Mouse (Mus musculus) MEL (cell line): ENCODE measurements around the gene Tsc2. TPM values are rescaled to one million over a fixed set of nuclear protein-coding genes. Genes with fewer than 3 reads are reported as not detected.

Experiments used
- DNase-seq: peaks from one replicate; pipeline ENCODE4 v3.0.0; 2011; ENCODE audit warnings: low read depth, low spot score
- H3K27ac ChIP-seq: 2 replicates; pipeline ENCODE4 v1.5.1; 2012; ENCODE audit warnings: low read depth, mild to moderate bottlenecking, control low read depth, low read length, moderate library complexity; ENCODE audit not compliant: control insufficient read depth
- H3K27me3 ChIP-seq, 2 experiments: fragments of 150-350 bp in 1 of 2; sonication (generic) in 1 of 2; 2 replicates each; pipeline ENCODE4 v1.6.1; 2012; ENCODE audit warnings: low read length in 2 of 2, mild to moderate bottlenecking in 2 of 2, improper control_type of control experiment in 1 of 2, moderate library complexity in 1 of 2; ENCODE audit not compliant: insufficient read depth in 2 of 2, control insufficient read depth in 1 of 2
- H3K36me3 ChIP-seq, 2 experiments: 2 replicates each; pipeline ENCODE4 v1.6.1; 2012 to 2014; ENCODE audit warnings: low read length in 2 of 2, improper control_type of control experiment in 1 of 2, inconsistent platforms in 1 of 2, mild to moderate bottlenecking in 1 of 2; ENCODE audit not compliant: insufficient read depth in 2 of 2, control insufficient read depth in 1 of 2
- H3K4me1 ChIP-seq, 2 experiments: fragments of 150-350 bp in 1 of 2; sonication (generic) in 1 of 2; 2 replicates each; pipeline ENCODE4 v1.6.1; 2012; ENCODE audit warnings: low read length in 2 of 2, improper control_type of control experiment in 1 of 2, mild to moderate bottlenecking in 1 of 2; ENCODE audit not compliant: insufficient read depth in 2 of 2, control insufficient read depth in 1 of 2
- H3K4me3 ChIP-seq, 2 experiments: fragments of 150-350 bp in 1 of 2; sonication (generic) in 1 of 2; 2 replicates each; pipeline ENCODE4 v1.5.1; 2012; ENCODE audit warnings: low read depth in 2 of 2, low read length in 2 of 2, mild to moderate bottlenecking in 2 of 2, moderate library complexity in 2 of 2, control low read depth in 1 of 2, improper control_type of control experiment in 1 of 2; ENCODE audit not compliant: control insufficient read depth in 1 of 2, insufficient read depth in 1 of 2
- H3K79me2 ChIP-seq: 2 replicates; pipeline ENCODE4 v1.6.1; 2012; ENCODE audit warnings: mild to moderate bottlenecking, low read length, moderate library complexity; ENCODE audit not compliant: control insufficient read depth, poor library complexity, insufficient read depth
- H3K9ac ChIP-seq: 2 replicates; pipeline ENCODE4 v1.6.1; 2012; ENCODE audit warnings: low read depth, mild to moderate bottlenecking, control low read depth, low read length, moderate library complexity; ENCODE audit not compliant: control insufficient read depth, poor library complexity, severe bottlenecking
- H3K9me3 ChIP-seq: fragments of 150-350 bp; sonication (generic); replicated peaks from 2 replicates; pipeline ENCODE4 v1.6.1; 2012; ENCODE audit warnings: mild to moderate bottlenecking, low read length, improper control_type of control experiment, moderate library complexity; ENCODE audit not compliant: insufficient read depth
- BHLHE40 ChIP-seq: IDR thresholded peaks from 2 replicates; pipeline ENCODE4 v1.6.1; 2012; ENCODE audit warnings: low read depth, mild to moderate bottlenecking, inconsistent platforms, low read length, improper control_type of control experiment, borderline replicate concordance
- CHD1 ChIP-seq: IDR thresholded peaks from 2 replicates; pipeline ENCODE4 v1.6.1; 2012; ENCODE audit warnings: low read depth, mild to moderate bottlenecking, inconsistent platforms, low read length, improper control_type of control experiment
- CHD2 ChIP-seq: IDR thresholded peaks from 2 replicates; pipeline ENCODE4 v1.6.1; 2011; ENCODE audit warnings: low read length, improper control_type of control experiment
- CTCF ChIP-seq, 3 experiments: IDR thresholded peaks in 2 of 3; conservative IDR thresholded peaks in 1 of 3; 2 replicates each; pipeline ENCODE4 v1.5.1; 2011 to 2012; ENCODE audit warnings: low read length in 3 of 3, low read depth in 2 of 3, mild to moderate bottlenecking in 2 of 3, improper control_type of control experiment in 1 of 3, inconsistent platforms in 1 of 3, mixed read lengths in 1 of 3, moderate library complexity in 1 of 3; ENCODE audit not compliant: control insufficient read depth in 1 of 3, insufficient read depth in 1 of 3, poor library complexity in 1 of 3, severe bottlenecking in 1 of 3
- ELF1 ChIP-seq: IDR thresholded peaks from 2 replicates; pipeline ENCODE4 v1.6.1; 2014; ENCODE audit warnings: low read depth, mild to moderate bottlenecking, inconsistent platforms, low read length, improper control_type of control experiment, moderate library complexity
- ETS1 ChIP-seq: IDR thresholded peaks from 2 replicates; pipeline ENCODE4 v1.6.1; 2012; ENCODE audit warnings: low read depth, mild to moderate bottlenecking, inconsistent platforms, low read length, improper control_type of control experiment, moderate library complexity
- GABPA ChIP-seq: IDR thresholded peaks from 2 replicates; pipeline ENCODE4 v1.6.1; 2012; ENCODE audit warnings: low read depth, mild to moderate bottlenecking, inconsistent platforms, low read length, improper control_type of control experiment, moderate library complexity
- HCFC1 ChIP-seq: IDR thresholded peaks from 2 replicates; pipeline ENCODE4 v1.6.1; 2012; ENCODE audit warnings: low read depth, mild to moderate bottlenecking, inconsistent platforms, low read length, improper control_type of control experiment, moderate library complexity
- KAT2A ChIP-seq: conservative IDR thresholded peaks from 2 replicates; pipeline ENCODE4 v1.6.1; 2012; ENCODE audit warnings: low read depth, low read length, improper control_type of control experiment, inconsistent platforms
- MAFK ChIP-seq: IDR thresholded peaks from 2 replicates; pipeline ENCODE4 v1.6.1; 2011; ENCODE audit warnings: low read depth, mild to moderate bottlenecking, low read length, improper control_type of control experiment, borderline replicate concordance
- MAX ChIP-seq: IDR thresholded peaks from 2 replicates; pipeline ENCODE4 v1.6.1; 2011; ENCODE audit warnings: low read length, improper control_type of control experiment
- MEF2A ChIP-seq: IDR thresholded peaks from 2 replicates; pipeline ENCODE4 v1.6.1; 2014; ENCODE audit warnings: low read depth, mild to moderate bottlenecking, inconsistent platforms, low read length, improper control_type of control experiment; ENCODE audit not compliant: poor library complexity, insufficient replicate concordance, severe bottlenecking; ENCODE audit errors: extremely low read depth
- MYC ChIP-seq: IDR thresholded peaks from 2 replicates; pipeline ENCODE4 v1.6.1; 2011; ENCODE audit warnings: low read depth, mild to moderate bottlenecking, low read length, improper control_type of control experiment, moderate library complexity
- NELFE ChIP-seq: IDR thresholded peaks from 2 replicates; pipeline ENCODE4 v1.6.1; 2011; ENCODE audit warnings: low read depth, low read length, improper control_type of control experiment
- NRF1 ChIP-seq: IDR thresholded peaks from 2 replicates; pipeline ENCODE4 v1.6.1; 2014; ENCODE audit warnings: low read depth, mild to moderate bottlenecking, inconsistent platforms, low read length, improper control_type of control experiment, moderate library complexity; ENCODE audit not compliant: poor library complexity, insufficient read depth, severe bottlenecking
- POLR2AphosphoS5 ChIP-seq: IDR thresholded peaks from 2 replicates; pipeline ENCODE4 v1.6.1; 2012; ENCODE audit warnings: low read depth, borderline replicate concordance, mild to moderate bottlenecking, inconsistent platforms, low read length, moderate library complexity, mixed read lengths
- RAD21 ChIP-seq: IDR thresholded peaks from 2 replicates; pipeline ENCODE4 v1.6.1; 2011; ENCODE audit warnings: mild to moderate bottlenecking, low read depth, low read length, improper control_type of control experiment
- RCOR1 ChIP-seq: IDR thresholded peaks from 2 replicates; pipeline ENCODE4 v1.6.1; 2012; ENCODE audit warnings: low read depth, mild to moderate bottlenecking, inconsistent platforms, low read length, improper control_type of control experiment
- SIN3A ChIP-seq: IDR thresholded peaks from 2 replicates; pipeline ENCODE4 v1.6.1; 2012; ENCODE audit warnings: low read length, improper control_type of control experiment, inconsistent platforms
- SMC3 ChIP-seq: IDR thresholded peaks from 2 replicates; pipeline ENCODE4 v1.6.1; 2011; ENCODE audit warnings: low read depth, low read length, improper control_type of control experiment
- TAL1 ChIP-seq: IDR thresholded peaks from 2 replicates; pipeline ENCODE4 v1.6.1; 2012; ENCODE audit warnings: mild to moderate bottlenecking, inconsistent platforms, low read length, moderate library complexity, mixed read lengths
- TBP ChIP-seq: IDR thresholded peaks from 2 replicates; pipeline ENCODE4 v1.8.0; 2011; ENCODE audit warnings: low read depth, low read length, improper control_type of control experiment
- TCF12 ChIP-seq: IDR thresholded peaks from 2 replicates; pipeline ENCODE4 v1.6.1; 2014; ENCODE audit warnings: low read depth, mild to moderate bottlenecking, inconsistent platforms, low read length, improper control_type of control experiment, moderate library complexity
- USF1 ChIP-seq: IDR thresholded peaks from 2 replicates; pipeline ENCODE4 v1.6.1; 2014; ENCODE audit warnings: low read depth, mild to moderate bottlenecking, inconsistent platforms, low read length, improper control_type of control experiment, moderate library complexity
- USF2 ChIP-seq, 2 experiments: IDR thresholded peaks; 2 replicates each; pipeline ENCODE4 v1.6.1; 2011 to 2012; ENCODE audit warnings: improper control_type of control experiment in 2 of 2, low read length in 2 of 2, borderline replicate concordance in 1 of 2, inconsistent platforms in 1 of 2, low read depth in 1 of 2, mild to moderate bottlenecking in 1 of 2; ENCODE audit not compliant: insufficient read depth in 1 of 2
- ZKSCAN1 ChIP-seq: IDR thresholded peaks from 2 replicates; pipeline ENCODE4 v1.6.1; 2012; ENCODE audit warnings: low read depth, mild to moderate bottlenecking, inconsistent platforms, low read length, improper control_type of control experiment, moderate library complexity
- ZMIZ1 ChIP-seq: IDR thresholded peaks from 2 replicates; pipeline ENCODE4 v1.6.1; 2012; ENCODE audit warnings: low read depth, mild to moderate bottlenecking, inconsistent platforms, low read length, improper control_type of control experiment, moderate library complexity
- ZNF384 ChIP-seq: IDR thresholded peaks from 2 replicates; pipeline ENCODE4 v1.6.1; 2012; ENCODE audit warnings: low read depth, mild to moderate bottlenecking, inconsistent platforms, low read length, improper control_type of control experiment
- polyA plus RNA-seq, 2 experiments: library from polyadenylated mRNA; stranded (reverse) in 1 of 2; unstranded in 1 of 2; fragments of >175 nt in 1 of 2; fragments of >200 nt in 1 of 2; gene quantifications; 2 replicates each; pipeline versions ENCODE4 v1.2.1 to v1.2.4; 2012; ENCODE audit warnings: low replicate concordance in 2 of 2, low read depth in 1 of 2; ENCODE audit not compliant: insufficient read length in 2 of 2, insufficient read depth in 1 of 2, missing spikeins in 1 of 2
- total RNA-seq: library from RNA; depleted of rRNA; stranded (reverse); fragments of 300-350 nt; gene quantifications from 2 replicates; pipeline ENCODE4 v1.2.3, GENCODE M21; 2012

The Tsc2 gene
- total and polyA plus RNA-seq, 3 experiments = 48.8 to 99.2 TPM; not detected in 1

GRCm38 (mm10) chr17:24642791-24643343 lies 10.4 kb upstream of the Tsc2 start:
- no peaks in the 10 kb centered on the region for H3K9me3 ChIP-seq
- no peak for TF ChIP-seq ETS1
- no peak for TF ChIP-seq SIN3A
- no peak for TF ChIP-seq TBP
- no peak for TF ChIP-seq BHLHE40
- TF ChIP-seq GABPA = no peak
- TF ChIP-seq USF1 = no peak
- no peak for TF ChIP-seq ZKSCAN1
- no peak for TF ChIP-seq TAL1
- TF ChIP-seq CHD1 = no peak
- TF ChIP-seq ZNF384 = no peak
- no peak for TF ChIP-seq MEF2A
- no peak for TF ChIP-seq NELFE
- TF ChIP-seq USF2 (IDR thresholded peaks at IDR 0.05; ENCODE audit: borderline replicate concordance in 1 of 2, insufficient read depth in 1 of 2, low read depth in 1 of 2, low read length in 2 of 2) = no peak
- no peak for TF ChIP-seq POLR2AphosphoS5

DNA sequence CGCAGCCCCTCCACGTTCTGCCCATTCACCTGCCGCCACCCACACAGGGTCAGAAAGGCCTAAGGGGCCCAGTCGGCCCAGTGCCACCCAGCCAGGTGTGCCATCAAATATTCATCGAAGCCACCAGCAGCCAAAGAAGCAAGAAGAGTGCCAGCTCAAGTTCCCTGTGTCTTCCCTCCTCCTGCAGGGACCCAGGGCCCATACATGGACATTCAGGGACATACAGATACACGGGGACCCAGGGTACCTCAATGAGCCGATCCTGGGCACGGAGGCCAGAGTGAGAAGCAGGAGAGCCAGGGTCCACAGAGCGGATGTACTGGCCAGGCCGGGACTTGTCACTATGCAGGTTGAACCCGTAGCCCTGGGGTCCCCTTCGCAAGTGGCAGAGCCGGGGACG lies 9.5 kb upstream of the Tsc2 start:
- Histone ChIP-seq H3K36me3 (no peaks in the 10 kb centered on the region), H3K27ac (no peak overlapping the region), H3K27me3 (0 out of 4 replicates have a peak, but pooled peaks cover 0 to 2% of the 10 kb centered on the region in 2 experiments), H3K9ac (no peak overlapping the region), H3K79me2 (no peaks in the 10 kb centered on the region), H3K4me3 (no peak overlapping the region), H3K9me3 (no peaks in the 10 kb centered on the region), H3K4me1 (peaks cover 0 to under 1% of the 10 kb centered on the region in 2 experiments; a peak in 1 of 4 replicates)
- no peak for DNase-seq
- no peak for TF ChIP-seq TCF12
- no peak for TF ChIP-seq ELF1
- TF ChIP-seq CHD2 = no peak
- TF ChIP-seq RCOR1 = no peak
- TF ChIP-seq MAX = no peak
- no peak for TF ChIP-seq BHLHE40
- no peak for TF ChIP-seq MYC
- TF ChIP-seq MEF2A = no peak
- TF ChIP-seq GABPA = no peak
- no peak for TF ChIP-seq NRF1
- no peak for TF ChIP-seq ETS1
- TF ChIP-seq RAD21 = no peak
- no peak for TF ChIP-seq HCFC1
- TF ChIP-seq USF1 = no peak
- no peak for TF ChIP-seq CTCF (IDR thresholded peaks at IDR 0.05 in 2 of 3, conservative IDR thresholded peaks at IDR 0.05 in 1 of 3; ENCODE audit: control insufficient read depth in 1 of 3, insufficient read depth in 1 of 3, low read depth in 2 of 3, low read length in 3 of 3, poor library complexity in 1 of 3, severe bottlenecking in 1 of 3)
- TF ChIP-seq ZMIZ1 = no peak
- TF ChIP-seq KAT2A = no peak
- no peak for TF ChIP-seq SMC3
- no peak for TF ChIP-seq MAFK

More at GRCm38 (mm10) chr17:24642791-24643343, 10.4 kb upstream of the Tsc2 start:
- Histone ChIP-seq H3K4me3 (no peak overlapping the region), H3K9ac (no peak overlapping the region), H3K36me3 (no peaks in the 10 kb centered on the region), H3K4me1 (no peaks in the 10 kb centered on the region), H3K27ac (no peak overlapping the region), H3K79me2 (no peaks in the 10 kb centered on the region), H3K27me3 (0 out of 4 replicates have a peak, but pooled peaks cover 0 to 2% of the 10 kb centered on the region in 2 experiments)
- DNase-seq = no peak
